ENCODE assay signal across 18 mouse cellular contexts in genomic region chr10:39623806-39624205, GRCm38 (mm10). TPM values are rescaled to one million over a fixed set of nuclear protein-coding genes. Genes with fewer than 3 reads are reported as not detected.
DNase-seq lines count a peak whose midpoint lies in the region; ATAC-seq and TF ChIP-seq lines count a peak whose summit lies in the region.
"Had no signal": no experiment of that assay in that cellular context is flagged by ENCODE, and none has a peak within 500 bp of the region (broad histone marks: within the 10 kb centered on the region; RNA-seq: fewer than 3 reads in every experiment).

No protein-coding gene starts in this region.

- no peak overlapping the region for H3K4me2 ChIP-seq in midbrain, postnatal 0 days (ENCODE audit: low read depth, low read length, poor library complexity, severe bottlenecking)
- H3K4me2 ChIP-seq: heart, embryonic 12.5 days; midbrain, embryonic 12.5 days had no signal

- no peak for TF ChIP-seq CTCF in midbrain, postnatal 0 days (IDR thresholded peaks at IDR 0.05)

- WGBS in midbrain, postnatal 0 days, result 36% methylated on average over 6 of the region's 6 CpGs

- no peak overlapping the region for H3K4me3 ChIP-seq in midbrain, postnatal 0 days (ENCODE audit: low read depth, low read length)
- H3K4me3 ChIP-seq: heart, embryonic 12.5 days; midbrain, embryonic 12.5 days had no signal

- H3K9ac ChIP-seq in midbrain, postnatal 0 days (replicated peaks; ENCODE audit: low read length, poor library complexity, severe bottlenecking), result no peak overlapping the region
- H3K9ac ChIP-seq: heart, embryonic 12.5 days; liver, embryonic 14.5 days; midbrain, embryonic 12.5 days had no signal

- ATAC-seq in midbrain, postnatal 0 days (ENCODE audit: low FRiP score), result no peak
- ATAC-seq: Patski had no signal

- intact Hi-C loops in heart, postnatal 14 days (cut with DNase I), result no loop called here

- peaks cover 4% of the 10 kb centered on the region; the same call in 1 of the 2 replicates for H3K36me3 ChIP-seq in midbrain, postnatal 0 days (ENCODE audit: insufficient read depth, low read length)

- no peaks in the 10 kb centered on the region for H3K27me3 ChIP-seq in midbrain, postnatal 0 days (ENCODE audit: insufficient read depth, low read length)
- H3K27me3 ChIP-seq: CH12.LX; heart, embryonic 12.5 days; midbrain, embryonic 12.5 days; Patski had no signal

- no peak overlapping the region for H3K27ac ChIP-seq in midbrain, postnatal 0 days (ENCODE audit: low read depth, low read length)
- H3K27ac ChIP-seq: liver, embryonic 14.5 days; midbrain, embryonic 12.5 days had no signal

- H3K4me1 ChIP-seq in midbrain, postnatal 0 days (ENCODE audit: insufficient read depth, low read length), result peaks cover under 1% of the 10 kb centered on the region; the same call in 1 of the 2 replicates

- DNase-seq in cerebellum, postnatal 10 days, result peak; percentile 48 to 61
- DNase-seq in cerebellum, adult 9-10 months, result no peak
- DNase-seq in kidney, adult 9 months, result peak; percentile 20
- no peak for DNase-seq in kidney, postnatal 14 days
- DNase-seq in NIH3T3 (ENCODE audit: low read depth), result peak; percentile 26
- DNase-seq in midbrain, postnatal 0 days (ENCODE audit: low spot score), result peak; percentile 50
- DNase-seq in frontal cortex, postnatal 36 days (ENCODE audit: low spot score in 2 of 2), result no peak
- DNase-seq in heart, postnatal 14 days, result no peak
- DNase-seq: cerebellum, adult 18-20 months; embryo, embryonic 11 days; gastrocnemius, postnatal 14 days; right cerebral cortex, postnatal 14 days; thymus, postnatal 14 days had no signal

- H3K9me3 ChIP-seq in midbrain, postnatal 0 days (ENCODE audit: low read length), result no peaks in the 10 kb centered on the region
- H3K9me3 ChIP-seq: heart, embryonic 12.5 days; midbrain, embryonic 12.5 days had no signal

RNA-seq across cellular contexts. Expression of gene Traf3ip2, which starts 11.1 kb away (rescaled TPM):
- total RNA-seq in midbrain, postnatal 0 days (2014; rRNA removed), result 0.47 and 1.9 TPM in 2 replicates
- polyA plus RNA-seq in midbrain, postnatal 0 days (2015; fragmentation: Nextera tagmentation; extraction: Ambion mirVana), result 4.2 and 6.1 TPM in 2 replicates
- 1 to 10 TPM; 5.3 to 6.8 TPM for total RNA-seq in heart, postnatal 14 days (2021)

Comparison
In these comparisons a context has a peak if more than half of its experiments do, and no peak if none do; other contexts are left out.
1. DNase-seq: peak in cerebellum, postnatal 10 days (2 of 2), kidney, adult 9 months (single experiment), NIH3T3 (single experiment) and midbrain, postnatal 0 days (single experiment); none in cerebellum, adult 9-10 months (single experiment), kidney, postnatal 14 days (single experiment), frontal cortex, postnatal 36 days (0 of 2) and heart, postnatal 14 days (0 of 2).